Mouse (Mus musculus) myocyte (in vitro differentiated cells): ENCODE measurements around the gene Rnf187.

Experiments
- CEBPB ChIP-seq: IDR thresholded peaks from 2 replicates; pipeline ENCODE4 v1.6.1; 2011; ENCODE audit warnings: mild to moderate bottlenecking, moderate library complexity; ENCODE audit not compliant: poor library complexity, insufficient read depth, severe bottlenecking
- E2F4 ChIP-seq: IDR thresholded peaks from one replicate; pipeline ENCODE4 v1.6.1; 2011; ENCODE audit warnings: mild to moderate bottlenecking, control low read depth, moderate library complexity; ENCODE audit not compliant: insufficient read depth
- MAX ChIP-seq: IDR thresholded peaks from one replicate; pipeline ENCODE4 v1.6.1; 2011; ENCODE audit warnings: low read depth, mild to moderate bottlenecking, control low read depth
- MYOD1 ChIP-seq, 3 experiments: IDR thresholded peaks; one replicate each; pipeline ENCODE4 v1.6.1; 2011; ENCODE audit warnings: control low read depth in 2 of 3, low read depth in 2 of 3, mild to moderate bottlenecking in 2 of 3, moderate library complexity in 1 of 3; ENCODE audit not compliant: insufficient read length in 2 of 3, control insufficient read depth in 1 of 3
- MYOG ChIP-seq, 3 experiments: IDR thresholded peaks; one replicate each; pipeline ENCODE4 v1.6.1; 2011; ENCODE audit warnings: control low read depth in 2 of 3, low read depth in 2 of 3, mild to moderate bottlenecking in 2 of 3; ENCODE audit not compliant: insufficient read length in 2 of 3, control insufficient read depth in 1 of 3, insufficient read depth in 1 of 3
- POLR2A ChIP-seq: IDR thresholded peaks from one replicate; pipeline ENCODE4 v1.6.1; 2011; ENCODE audit warnings: low read depth, mild to moderate bottlenecking, control low read depth, moderate library complexity; ENCODE audit not compliant: insufficient read length
- POLR2AphosphoS2 ChIP-seq: IDR thresholded peaks from one replicate; pipeline ENCODE4 v1.6.1; 2011; ENCODE audit warnings: low read depth, control low read depth; ENCODE audit not compliant: insufficient read length
- REST ChIP-seq: IDR thresholded peaks from one replicate; pipeline ENCODE4 v1.6.1; 2011; ENCODE audit warnings: mild to moderate bottlenecking, control low read depth, moderate library complexity; ENCODE audit not compliant: insufficient read depth, insufficient read length
- SRF ChIP-seq: IDR thresholded peaks from one replicate; pipeline ENCODE4 v1.6.1; 2011; ENCODE audit warnings: low read depth; ENCODE audit not compliant: control insufficient read depth, insufficient read length
- TCF12 ChIP-seq: IDR thresholded peaks from one replicate; pipeline ENCODE4 v1.6.1; 2011; ENCODE audit warnings: mild to moderate bottlenecking, control low read depth; ENCODE audit not compliant: poor library complexity, insufficient read depth, severe bottlenecking
- USF1 ChIP-seq: IDR thresholded peaks from one replicate; pipeline ENCODE4 v1.6.1; 2011; ENCODE audit warnings: low read depth, mild to moderate bottlenecking, control low read depth, moderate library complexity

GRCm38 (mm10) chr11:58955143-58955867 is 16.6 kb upstream of the Rnf187 start:
- TF ChIP-seq POLR2A: no peak
- no peak for TF ChIP-seq MYOG (IDR thresholded peaks at IDR 0.05; ENCODE audit: control insufficient read depth in 1 of 3, insufficient read depth in 1 of 3, insufficient read length in 2 of 3, low read depth in 2 of 3)
- no peak for TF ChIP-seq TCF12
- no peak for TF ChIP-seq E2F4
- no peak for TF ChIP-seq SRF
- TF ChIP-seq USF1: no peak
- TF ChIP-seq CEBPB: no peak
- no peak for TF ChIP-seq MAX
- peak; percentile 88 for TF ChIP-seq POLR2AphosphoS2
- TF ChIP-seq REST: no peak
- TF ChIP-seq MYOD1 (IDR thresholded peaks at IDR 0.05; ENCODE audit: control insufficient read depth in 1 of 3, insufficient read length in 2 of 3, low read depth in 2 of 3): no peak
